Mouse (Mus musculus): Measurements from ENCODE around the gene Plgrkt. TPM values are rescaled to one million over a fixed set of nuclear protein-coding genes. Genes with fewer than 3 reads are reported as not detected.
A peak's percentile ranks its signal among the peaks of the same experiment; 100 is the strongest.

Gene Plgrkt
- total and polyA plus RNA-seq, 2 experiments from 2014 or later, result 27.9 to 58.7 TPM

DNA sequence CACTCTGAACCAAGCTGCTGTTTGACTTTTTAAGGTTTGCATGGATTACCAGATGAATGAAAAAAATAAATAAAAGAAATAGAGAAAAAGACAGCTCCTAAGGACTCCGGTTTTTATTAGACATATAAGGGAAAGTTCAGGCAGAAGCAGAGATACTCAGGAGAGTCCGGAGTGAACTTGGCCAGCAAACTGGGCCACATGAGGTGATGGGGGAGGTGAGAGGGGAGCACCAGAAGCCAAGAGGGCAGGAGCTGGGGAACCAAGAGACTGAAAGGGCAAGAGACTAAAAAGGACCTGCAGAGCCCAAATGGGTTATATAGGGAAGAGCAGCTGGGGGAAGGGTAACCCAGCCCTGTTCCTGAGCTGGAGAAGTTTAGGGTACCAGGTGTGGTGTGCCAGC is 27.5 kb upstream of the Plgrkt start:
- H3K9ac ChIP-seq (replicated peaks; ENCODE audit: low read length), result no peak overlapping the region
- no peak overlapping the region for H3K4me3 ChIP-seq (ENCODE audit: low read length)
- no peaks in the 10 kb centered on the region for H3K4me1 ChIP-seq (ENCODE audit: insufficient read depth, low read length)
- no peak for TF ChIP-seq CTCF (IDR thresholded peaks at IDR 0.05; ENCODE audit: low read depth)
- no peak overlapping the region for H3K27ac ChIP-seq
- no peak for DNase-seq (ENCODE audit: low spot score)
- H3K27me3 ChIP-seq (ENCODE audit: insufficient read depth, low read length), result no peaks in the 10 kb centered on the region
- no peak for ATAC-seq
- no peaks in the 10 kb centered on the region for H3K36me3 ChIP-seq (ENCODE audit: insufficient read depth, low read length)
- no peak overlapping the region for H3K4me2 ChIP-seq (ENCODE audit: low read depth, low read length)
- H3K9me3 ChIP-seq (ENCODE audit: low read length), result no peaks in the 10 kb centered on the region
- WGBS, result 93% methylated on average over 2 of the region's 2 CpGs

DNA sequence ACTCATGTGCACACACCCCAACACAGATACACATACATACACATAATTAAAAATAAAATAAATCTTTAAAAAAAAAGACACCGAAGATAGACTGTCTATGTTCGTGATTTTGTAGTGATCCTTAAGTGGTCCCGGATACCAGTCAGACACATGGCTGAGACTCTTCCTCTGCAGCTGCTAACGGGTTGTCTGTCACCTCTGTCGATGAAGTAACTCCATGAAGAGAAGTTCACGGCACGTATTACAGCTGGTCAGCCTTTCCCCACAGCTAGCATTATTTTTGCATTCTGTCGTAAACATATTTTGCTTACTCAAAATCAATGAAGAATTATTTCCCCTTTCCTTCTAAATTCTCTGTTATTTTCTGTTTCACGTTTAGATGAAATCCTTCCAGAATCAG is 26.1 kb upstream of the Plgrkt start:
- ATAC-seq, result no peak
- no peak for DNase-seq (ENCODE audit: low spot score)
- TF ChIP-seq CTCF (IDR thresholded peaks at IDR 0.05; ENCODE audit: low read depth), result no peak
- H3K4me3 ChIP-seq (ENCODE audit: low read length), result no peak overlapping the region
- H3K27me3 ChIP-seq (ENCODE audit: insufficient read depth, low read length), result no peaks in the 10 kb centered on the region
- no peak overlapping the region for H3K9ac ChIP-seq (replicated peaks; ENCODE audit: low read length)
- no peak overlapping the region for H3K27ac ChIP-seq
- WGBS, result 87% methylated on average over 9 of the region's 9 CpGs
- no peaks in the 10 kb centered on the region for H3K36me3 ChIP-seq (ENCODE audit: insufficient read depth, low read length)
- no peaks in the 10 kb centered on the region for H3K9me3 ChIP-seq (ENCODE audit: low read length)
- no peak overlapping the region for H3K4me2 ChIP-seq (ENCODE audit: low read depth, low read length)
- H3K4me1 ChIP-seq (ENCODE audit: insufficient read depth, low read length), result no peaks in the 10 kb centered on the region

GRCm38 (mm10) chr19:29391279-29391678 is 24.1 kb upstream of the Plgrkt start:
- H3K36me3 ChIP-seq (ENCODE audit: insufficient read depth, low read length), result no peaks in the 10 kb centered on the region
- H3K4me2 ChIP-seq (ENCODE audit: low read depth, low read length), result no peak overlapping the region
- H3K9ac ChIP-seq (replicated peaks; ENCODE audit: low read length), result no peak overlapping the region
- TF ChIP-seq CTCF (IDR thresholded peaks at IDR 0.05; ENCODE audit: low read depth), result no peak
- no peak overlapping the region for H3K27ac ChIP-seq
- no peak for DNase-seq (ENCODE audit: low spot score)
- no peaks in the 10 kb centered on the region for H3K27me3 ChIP-seq (ENCODE audit: insufficient read depth, low read length)
- 69% methylated on average over 4 of the region's 4 CpGs for WGBS
- H3K4me3 ChIP-seq (ENCODE audit: low read length), result no peak overlapping the region
- ATAC-seq, result no peak
- H3K9me3 ChIP-seq (ENCODE audit: low read length), result no peaks in the 10 kb centered on the region
- H3K4me1 ChIP-seq (ENCODE audit: insufficient read depth, low read length), result no peaks in the 10 kb centered on the region

DNA sequence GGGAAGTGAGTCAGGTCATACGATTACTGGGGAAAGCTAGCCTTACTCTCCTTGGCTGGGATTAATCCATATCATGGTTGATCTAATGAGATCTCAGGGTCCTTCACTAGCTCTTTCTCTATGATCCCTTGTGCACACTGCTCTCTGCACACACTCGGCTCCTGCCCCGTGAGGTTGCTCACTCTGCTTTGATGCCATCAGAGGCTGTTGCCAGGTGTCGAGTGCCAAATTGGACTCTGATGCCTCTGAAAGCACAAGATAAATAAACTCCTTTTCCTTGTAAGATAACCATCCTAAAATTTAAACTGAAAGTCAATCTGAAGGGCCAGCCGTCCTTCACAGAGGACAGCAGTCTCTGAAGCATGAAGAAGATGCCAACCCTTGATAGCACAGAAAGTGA is 23.3 kb upstream of the Plgrkt start:
- Histone ChIP-seq H3K4me1 (ENCODE audit: insufficient read depth, low read length) (no peaks in the 10 kb centered on the region), H3K4me2 (ENCODE audit: low read depth, low read length) (no peak overlapping the region), H3K9me3 (ENCODE audit: low read length) (no peaks in the 10 kb centered on the region), H3K36me3 (ENCODE audit: insufficient read depth, low read length) (no peaks in the 10 kb centered on the region), H3K27ac (no peak overlapping the region), H3K27me3 (ENCODE audit: insufficient read depth, low read length) (no peaks in the 10 kb centered on the region), H3K9ac (replicated peaks; ENCODE audit: low read length) (no peak overlapping the region), H3K4me3 (ENCODE audit: low read length) (no peak overlapping the region)
- DNase-seq (ENCODE audit: low spot score) (no peak), ATAC-seq (no peak)
- WGBS, result 93% methylated on average over 5 of the region's 5 CpGs
- TF ChIP-seq CTCF (IDR thresholded peaks at IDR 0.05; ENCODE audit: low read depth), result no peak

DNA sequence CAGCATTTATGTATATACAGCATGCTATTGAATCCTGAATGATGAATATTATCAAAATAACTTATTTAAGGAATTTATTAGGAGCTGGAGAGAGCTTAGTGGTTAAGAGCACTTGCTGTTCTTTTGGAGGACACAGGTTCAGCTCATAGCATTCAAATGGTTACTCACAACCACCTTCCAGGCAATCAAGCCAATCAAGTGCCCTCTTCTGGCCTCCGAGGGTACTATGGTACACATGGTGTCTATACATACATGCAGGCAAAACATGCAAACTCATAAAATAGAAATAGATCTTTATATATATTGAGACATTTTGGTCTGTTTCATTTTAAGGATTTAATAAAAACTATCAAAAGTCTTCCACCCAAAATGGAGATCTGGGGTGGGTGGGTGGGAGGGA is 21.6 kb upstream of the Plgrkt start:
- Histone ChIP-seq H3K4me3 (ENCODE audit: low read length) (no peak overlapping the region), H3K9ac (replicated peaks; ENCODE audit: low read length) (no peak overlapping the region), H3K9me3 (ENCODE audit: low read length) (no peaks in the 10 kb centered on the region), H3K4me1 (ENCODE audit: insufficient read depth, low read length) (no peaks in the 10 kb centered on the region), H3K27ac (no peak overlapping the region), H3K4me2 (ENCODE audit: low read depth, low read length) (no peak overlapping the region), H3K36me3 (ENCODE audit: insufficient read depth, low read length) (no peaks in the 10 kb centered on the region), H3K27me3 (ENCODE audit: insufficient read depth, low read length) (no peaks in the 10 kb centered on the region)
- no peak for TF ChIP-seq CTCF (IDR thresholded peaks at IDR 0.05; ENCODE audit: low read depth)
- DNase-seq (ENCODE audit: low spot score) (no peak), ATAC-seq (no peak)
- 89% methylated on average over 1 of the region's 1 CpGs for WGBS

GRCm38 (mm10) chr19:29385822-29386221 is 18.6 kb upstream of the Plgrkt start:
- Histone ChIP-seq H3K27me3 (ENCODE audit: insufficient read depth, low read length) (no peaks in the 10 kb centered on the region), H3K9ac (replicated peaks; ENCODE audit: low read length) (no peak overlapping the region), H3K9me3 (ENCODE audit: low read length) (no peaks in the 10 kb centered on the region), H3K4me1 (ENCODE audit: insufficient read depth, low read length) (no peaks in the 10 kb centered on the region), H3K4me3 (ENCODE audit: low read length) (no peak overlapping the region), H3K36me3 (ENCODE audit: insufficient read depth, low read length) (no peaks in the 10 kb centered on the region), H3K27ac (no peak overlapping the region), H3K4me2 (ENCODE audit: low read depth, low read length) (no peak overlapping the region)
- TF ChIP-seq CTCF (IDR thresholded peaks at IDR 0.05; ENCODE audit: low read depth), result no peak
- WGBS, result 72% methylated on average over 4 of the region's 4 CpGs
- ATAC-seq, result no peak
- peak; percentile 21 for DNase-seq (ENCODE audit: low spot score)

DNA sequence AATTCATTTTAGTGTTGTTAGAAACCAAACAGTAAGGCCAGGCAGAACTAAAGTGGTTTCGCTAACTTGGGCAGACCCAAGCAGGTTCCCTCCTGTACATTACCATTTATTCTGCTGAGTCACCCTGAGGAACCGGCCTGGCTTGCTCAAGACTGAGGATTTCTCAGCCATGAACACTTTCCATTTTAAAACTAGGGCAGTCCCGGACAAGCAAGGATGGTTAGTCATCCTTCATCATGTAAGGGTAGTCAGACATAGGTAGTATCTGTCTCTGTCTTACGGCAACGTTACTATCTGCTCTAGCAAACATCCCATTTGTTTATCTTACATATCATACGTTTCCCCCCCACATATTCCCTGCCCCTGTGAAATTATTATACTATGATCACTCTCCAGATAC is 17.8 kb upstream of the Plgrkt start:
- H3K4me1 ChIP-seq (ENCODE audit: insufficient read depth, low read length), result no peaks in the 10 kb centered on the region
- H3K9ac ChIP-seq (replicated peaks; ENCODE audit: low read length), result no peak overlapping the region
- ATAC-seq (no peak), DNase-seq (ENCODE audit: low spot score) (no peak)
- no peak overlapping the region for H3K4me2 ChIP-seq (ENCODE audit: low read depth, low read length)
- no peaks in the 10 kb centered on the region for H3K9me3 ChIP-seq (ENCODE audit: low read length)
- WGBS, result 85% methylated on average over 6 of the region's 6 CpGs
- H3K27me3 ChIP-seq (ENCODE audit: insufficient read depth, low read length), result no peaks in the 10 kb centered on the region
- TF ChIP-seq CTCF (IDR thresholded peaks at IDR 0.05; ENCODE audit: low read depth), result no peak
- H3K36me3 ChIP-seq (ENCODE audit: insufficient read depth, low read length), result no peaks in the 10 kb centered on the region
- H3K27ac ChIP-seq, result no peak overlapping the region
- H3K4me3 ChIP-seq (ENCODE audit: low read length), result no peak overlapping the region
